Mouse (Mus musculus) G1E (cell line): ENCODE results near the gene Sorcs3.

ENCODE experiments used
- CTCF ChIP-seq: IDR thresholded peaks from 2 replicates; pipeline ENCODE4 v1.5.1; 2012; ENCODE audit warnings: low read depth, low read length, inconsistent platforms, mixed read lengths
- GATA1 ChIP-seq: IDR thresholded peaks from 2 replicates; pipeline ENCODE4 v1.6.1; 2012; ENCODE audit warnings: borderline replicate concordance, low read length, inconsistent platforms, mixed read lengths

DNA sequence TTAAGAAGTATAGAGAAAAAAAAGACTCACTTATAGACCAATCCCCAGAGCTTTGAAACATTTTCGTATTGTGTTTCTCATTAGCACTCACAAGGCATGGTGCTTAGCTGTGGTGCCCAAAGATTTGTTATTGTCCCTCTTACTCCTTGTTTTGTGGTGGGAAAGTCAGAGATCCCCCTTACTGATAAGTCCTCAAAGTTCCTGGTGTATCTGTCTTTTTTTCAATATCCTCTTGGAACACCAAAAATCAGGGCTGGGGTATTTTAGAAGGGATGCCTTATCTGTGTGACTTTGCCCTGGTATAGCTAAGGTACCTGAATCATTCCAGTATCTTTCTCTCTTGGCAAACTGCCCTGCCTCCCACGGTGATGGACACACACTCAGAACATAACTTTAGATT lies 92.6 kb downstream of the Sorcs3 start:
- TF ChIP-seq CTCF, result no peak
- TF ChIP-seq GATA1, result no peak
